Mouse (Mus musculus) erythroblast, embryonic 14.5 days (primary cell): ENCODE results near the gene Mgme1. TPM values are rescaled to one million over a fixed set of nuclear protein-coding genes. Genes with fewer than 3 reads are reported as not detected.

Experiments used
- H3K27me3 ChIP-seq: 2 replicates; pipeline ENCODE4 v1.6.1; 2012; ENCODE audit warnings: inconsistent platforms; ENCODE audit not compliant: control insufficient read depth
- H3K36me3 ChIP-seq: 2 replicates; pipeline ENCODE4 v1.6.1; 2012; ENCODE audit warnings: mild to moderate bottlenecking, inconsistent platforms; ENCODE audit not compliant: control insufficient read depth
- H3K4me1 ChIP-seq: 2 replicates; pipeline ENCODE4 v1.6.1; 2012; ENCODE audit warnings: inconsistent platforms; ENCODE audit not compliant: control insufficient read depth
- H3K4me3 ChIP-seq: replicated peaks from 2 replicates; pipeline ENCODE3; 2012; ENCODE audit warnings: moderate library complexity, mild to moderate bottlenecking, inconsistent platforms
- H3K9me3 ChIP-seq: 2 replicates; pipeline ENCODE4 v1.6.1; 2012; ENCODE audit warnings: low read length, inconsistent platforms, mixed read lengths; ENCODE audit not compliant: control insufficient read depth
- GATA1 ChIP-seq: IDR thresholded peaks from 2 replicates; pipeline ENCODE4 v1.6.1; 2012; ENCODE audit warnings: low read length, inconsistent platforms, mixed read lengths
- TAL1 ChIP-seq: IDR thresholded peaks from 3 replicates; pipeline ENCODE4 v1.6.1; 2012; ENCODE audit warnings: low read length, inconsistent platforms, mixed read lengths
- polyA plus RNA-seq: library from polyadenylated mRNA; stranded (reverse); fragments of >175 nt; gene quantifications from 2 replicates; pipeline ENCODE4 v1.2.3, GENCODE M21; 2012

Mgme1 gene
- polyA plus RNA-seq, 1 experiment = 0.16 TPM

- Histone ChIP-seq H3K36me3 (no peaks in the 10 kb centered on the region), H3K4me1 (peaks cover 1% of the 10 kb centered on the region; the same call in 1 of the 2 replicates), H3K9me3 (no peaks in the 10 kb centered on the region), H3K4me3 (no peak overlapping the region), H3K27me3 (0 out of 2 replicates have a peak, but pooled peaks cover 2% of the 10 kb centered on the region)
- no peak for TF ChIP-seq GATA1
- TF ChIP-seq TAL1 = no peak
Measured at GRCm38 (mm10) chr2:144290321-144290720, 19.9 kb downstream of the Mgme1 start.

DNA sequence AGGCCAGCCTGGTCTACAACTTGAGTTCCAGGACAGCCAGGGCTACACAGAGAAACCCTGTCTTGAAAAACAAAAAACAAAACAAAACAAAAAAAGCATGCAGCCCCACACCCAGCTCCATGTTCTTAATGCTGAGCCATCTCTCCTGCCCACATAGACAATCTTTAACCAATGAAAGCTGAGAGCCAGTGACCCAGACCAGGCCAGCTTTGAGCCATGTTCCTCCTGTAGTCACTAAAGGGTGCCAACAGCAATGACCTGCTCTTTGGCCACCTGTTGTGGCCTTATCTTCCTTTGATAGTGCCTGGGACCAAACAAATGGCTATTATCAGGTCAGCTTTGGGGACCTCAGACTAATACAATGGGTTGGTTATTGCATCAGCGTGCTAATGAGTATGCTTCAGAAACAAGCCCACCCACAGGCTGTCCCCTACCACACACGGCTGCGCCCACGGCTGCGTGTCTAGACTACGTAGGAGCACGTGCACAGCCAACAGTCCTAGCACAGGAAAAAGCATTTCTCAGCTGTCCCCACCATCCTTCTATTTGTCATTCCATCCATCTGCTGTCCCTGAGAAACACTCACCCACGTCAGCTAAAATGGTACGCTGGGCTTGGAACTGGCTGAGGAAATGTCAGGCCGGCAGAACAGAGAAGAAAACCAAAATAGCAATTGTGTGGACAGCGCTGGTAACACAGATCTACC, 21.3 kb downstream of the Mgme1 start:
- no peak overlapping the region for H3K4me3 ChIP-seq
- H3K4me1 ChIP-seq = peaks cover 4% of the 10 kb centered on the region; the same call in 1 of the 2 replicates
- no peaks in the 10 kb centered on the region for H3K27me3 ChIP-seq
- H3K9me3 ChIP-seq = no peaks in the 10 kb centered on the region
- no peaks in the 10 kb centered on the region for H3K36me3 ChIP-seq
- TF ChIP-seq GATA1 = no peak

GRCm38 (mm10) chr2:144295145-144295735, 24.8 kb downstream of the Mgme1 start:
- Histone ChIP-seq H3K4me1 (peaks cover 4% of the 10 kb centered on the region; the same call in 1 of the 2 replicates), H3K36me3 (no peaks in the 10 kb centered on the region), H3K27me3 (no peaks in the 10 kb centered on the region), H3K4me3 (no peak overlapping the region), H3K9me3 (no peaks in the 10 kb centered on the region)
- TF ChIP-seq TAL1 = no peak
- TF ChIP-seq GATA1 = no peak

DNA sequence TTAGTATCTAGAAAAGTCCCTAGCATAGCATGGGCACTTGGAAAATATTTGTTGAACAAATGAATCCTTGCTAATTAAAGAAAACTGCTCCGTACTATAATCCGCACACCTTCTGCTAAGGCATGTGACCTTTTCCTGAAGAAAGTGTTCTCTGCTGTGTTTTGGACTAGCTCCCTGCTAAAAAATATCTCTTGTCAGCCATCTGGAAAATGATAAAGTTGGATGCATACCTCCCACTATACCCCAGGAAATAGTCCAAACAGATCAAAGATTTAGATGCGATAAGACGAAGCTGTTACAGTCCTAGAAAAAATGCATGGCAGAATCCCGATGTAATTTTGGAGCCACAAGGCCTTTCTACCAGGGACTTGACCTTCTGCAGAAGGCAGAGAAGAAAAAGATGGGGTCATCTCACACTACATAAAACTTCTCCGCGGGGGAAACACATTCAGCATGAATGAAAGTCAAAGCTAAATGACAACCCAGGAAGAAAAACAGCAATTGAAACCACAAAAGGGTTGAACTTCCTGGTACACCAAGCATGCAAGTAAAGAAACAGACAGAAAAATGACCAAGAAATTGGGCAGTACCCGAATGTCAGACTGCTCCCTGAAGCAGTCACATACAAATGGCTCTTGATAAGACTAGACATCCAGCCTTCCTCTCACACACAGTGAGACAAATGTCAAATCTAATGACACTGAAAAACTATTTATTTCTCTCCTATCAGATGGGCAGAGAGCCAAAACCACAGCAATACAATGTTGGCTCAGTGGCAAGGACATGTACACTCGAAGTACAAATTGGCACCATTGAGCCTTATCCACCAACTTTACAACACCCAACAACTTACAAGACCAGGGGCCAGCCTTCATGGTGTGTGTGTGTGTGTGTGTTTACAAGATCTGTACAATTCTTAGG, 29.5 kb downstream of the Mgme1 start:
- no peaks in the 10 kb centered on the region for H3K27me3 ChIP-seq
- no peaks in the 10 kb centered on the region for H3K9me3 ChIP-seq
- H3K4me1 ChIP-seq = peaks cover 3% of the 10 kb centered on the region; the same call in 1 of the 2 replicates
- no peaks in the 10 kb centered on the region for H3K36me3 ChIP-seq
- TF ChIP-seq TAL1 = no peak
- no peak for TF ChIP-seq GATA1
- H3K4me3 ChIP-seq = no peak overlapping the region

DNA sequence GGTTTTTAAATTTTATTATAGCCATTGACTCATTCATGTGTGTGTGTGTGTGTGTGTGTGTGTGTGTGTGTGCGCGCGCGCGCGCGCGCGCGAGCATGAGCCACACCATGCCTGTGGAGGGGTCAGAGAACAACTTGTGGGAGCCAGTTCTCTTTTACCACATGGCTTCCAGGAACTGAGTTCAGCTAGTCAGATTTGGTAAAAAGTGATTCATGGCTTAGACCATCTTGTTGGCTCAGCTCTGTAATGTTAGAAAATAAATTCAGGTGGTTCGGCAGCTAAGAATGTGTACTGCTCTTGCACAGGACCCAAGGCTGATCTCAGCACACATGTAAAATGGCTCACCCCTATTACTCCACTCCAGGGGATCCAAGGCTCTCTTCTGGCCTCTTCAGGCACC, 30.6 kb downstream of the Mgme1 start:
- Histone ChIP-seq H3K36me3 (no peaks in the 10 kb centered on the region), H3K27me3 (no peaks in the 10 kb centered on the region), H3K9me3 (no peaks in the 10 kb centered on the region), H3K4me1 (no peaks in the 10 kb centered on the region), H3K4me3 (no peak overlapping the region)
- TF ChIP-seq TAL1 (no peak), GATA1 (no peak)

- Histone ChIP-seq H3K27me3 (no peaks in the 10 kb centered on the region), H3K4me1 (no peaks in the 10 kb centered on the region), H3K36me3 (no peaks in the 10 kb centered on the region), H3K4me3 (no peak overlapping the region), H3K9me3 (no peaks in the 10 kb centered on the region)
- TF ChIP-seq TAL1 (no peak), GATA1 (no peak)
Measured at GRCm38 (mm10) chr2:144305721-144306294, 35.3 kb downstream of the Mgme1 start.

GRCm38 (mm10) chr2:144308561-144308960, 38.1 kb downstream of the Mgme1 start:
- no peaks in the 10 kb centered on the region for H3K4me1 ChIP-seq
- no peaks in the 10 kb centered on the region for H3K9me3 ChIP-seq
- H3K4me3 ChIP-seq = no peak overlapping the region
- no peaks in the 10 kb centered on the region for H3K36me3 ChIP-seq
- H3K27me3 ChIP-seq = no peaks in the 10 kb centered on the region
- no peak for TF ChIP-seq TAL1
- TF ChIP-seq GATA1 = no peak

- H3K4me1 ChIP-seq = no peaks in the 10 kb centered on the region
- H3K4me3 ChIP-seq = no peak overlapping the region
- no peaks in the 10 kb centered on the region for H3K27me3 ChIP-seq
- H3K9me3 ChIP-seq = no peaks in the 10 kb centered on the region
- TF ChIP-seq GATA1 = no peak
- TF ChIP-seq TAL1 = no peak
- H3K36me3 ChIP-seq = no peaks in the 10 kb centered on the region
Measured at GRCm38 (mm10) chr2:144310273-144310672, 39.8 kb downstream of the Mgme1 start.

GRCm38 (mm10) chr2:144311372-144311771, 40.9 kb downstream of the Mgme1 start:
- Histone ChIP-seq H3K36me3 (no peaks in the 10 kb centered on the region), H3K27me3 (no peaks in the 10 kb centered on the region), H3K4me3 (no peak overlapping the region), H3K9me3 (no peaks in the 10 kb centered on the region), H3K4me1 (no peaks in the 10 kb centered on the region)
- TF ChIP-seq TAL1 (no peak), GATA1 (no peak)
